Mouse (Mus musculus): ENCODE data around the gene 3100002H09Rik.

Gene 3100002H09Rik

GRCm38 (mm10) chr4:124562721-124563120, 47.9 kb downstream of the 3100002H09Rik start:
- in situ Hi-C loops (cut with MboI; ENCODE audit: unreplicated experiment in 2 of 2) = no loop called here
